Mouse (Mus musculus): Measurements from ENCODE around the gene Lat.

Gene Lat

DNA sequence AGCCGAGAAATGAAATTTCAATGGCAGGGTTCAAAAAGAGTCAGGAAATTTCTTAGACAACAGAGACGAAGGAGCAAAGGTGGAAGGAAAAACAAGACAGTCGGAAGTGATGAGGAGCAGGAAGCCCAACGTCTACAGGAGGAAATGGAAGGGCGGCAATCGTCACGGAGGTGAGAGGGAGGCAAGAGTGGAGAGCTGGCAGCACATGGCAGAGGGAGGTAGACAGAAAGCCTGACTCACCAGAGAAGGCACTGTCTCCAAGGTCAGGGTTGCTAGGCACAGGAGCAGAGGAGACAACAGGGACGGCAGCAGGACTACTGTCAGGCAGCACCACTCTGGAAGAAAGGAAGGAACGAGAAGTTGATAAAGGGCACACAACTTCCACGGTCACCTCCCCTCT is 1.7 kb downstream of the Lat start:
- DNase-seq (ENCODE audit: low spot score in 2 of 2): no peak

DNA sequence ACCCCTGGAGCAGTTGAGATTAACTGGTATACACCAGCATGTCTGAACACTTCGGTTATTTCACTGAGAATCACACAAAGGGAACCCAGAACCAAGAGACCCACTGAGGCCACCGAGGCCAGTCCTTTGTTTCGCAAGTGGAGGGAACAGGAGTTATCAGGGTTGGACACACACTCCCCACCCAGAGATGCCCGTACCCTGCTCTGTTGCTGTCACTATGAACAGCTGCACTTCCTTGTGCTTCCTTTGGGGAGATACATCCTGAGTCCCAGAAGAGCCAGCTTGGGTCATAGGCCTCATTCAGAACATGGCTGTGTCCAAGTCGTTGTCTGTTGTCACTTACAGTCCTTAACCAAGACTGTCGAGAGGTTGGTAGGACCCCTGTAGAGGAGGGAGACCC is 6.3 kb downstream of the Lat start:
- no peak for DNase-seq (ENCODE audit: low spot score in 2 of 2)

DNA sequence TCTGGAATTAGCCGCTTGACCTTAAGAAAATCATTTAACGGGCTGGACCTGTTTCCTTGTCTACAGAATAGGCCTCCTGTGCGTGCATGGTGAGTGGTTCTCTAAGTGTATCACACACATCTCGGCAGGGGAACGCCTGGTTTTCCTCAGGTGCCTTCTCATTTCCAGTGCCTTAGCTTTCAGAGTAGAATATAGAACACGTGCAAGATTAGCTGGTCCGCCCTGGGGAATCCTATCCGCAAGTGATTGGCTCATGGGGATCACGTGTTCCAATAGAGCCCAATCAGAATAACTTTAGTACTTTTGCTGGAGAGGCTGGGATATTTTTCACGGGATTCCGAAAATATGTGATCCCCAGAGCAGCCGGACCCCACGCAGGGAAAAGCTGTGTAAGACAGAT is 10.3 kb downstream of the Lat start:
- no peak for DNase-seq (ENCODE audit: low spot score in 2 of 2)

GRCm38 (mm10) chr7:126358413-126358812 is 11.0 kb downstream of the Lat start:
- DNase-seq (ENCODE audit: low spot score in 2 of 2): no peak

DNA sequence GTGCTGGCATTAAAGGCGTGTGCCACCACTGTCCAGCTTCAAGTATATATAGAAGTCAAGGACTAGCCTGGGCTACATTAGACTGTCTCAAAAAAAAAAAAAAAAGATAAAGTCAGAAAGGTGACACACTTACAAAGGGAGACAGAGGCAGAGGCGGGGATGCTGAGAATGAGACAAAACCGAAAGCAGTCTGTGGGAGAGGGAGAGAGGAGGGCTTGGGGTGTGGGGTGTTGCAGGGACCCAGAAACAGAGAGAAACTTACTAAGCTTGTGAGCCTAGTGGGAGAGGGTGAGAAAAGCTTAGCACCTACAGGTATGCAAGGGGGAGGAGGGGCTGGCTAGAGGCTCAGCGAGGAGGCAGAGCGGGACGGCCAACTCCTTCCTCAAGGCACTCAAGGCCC is 11.5 kb downstream of the Lat start:
- no peak for DNase-seq (ENCODE audit: low spot score in 2 of 2)

DNA sequence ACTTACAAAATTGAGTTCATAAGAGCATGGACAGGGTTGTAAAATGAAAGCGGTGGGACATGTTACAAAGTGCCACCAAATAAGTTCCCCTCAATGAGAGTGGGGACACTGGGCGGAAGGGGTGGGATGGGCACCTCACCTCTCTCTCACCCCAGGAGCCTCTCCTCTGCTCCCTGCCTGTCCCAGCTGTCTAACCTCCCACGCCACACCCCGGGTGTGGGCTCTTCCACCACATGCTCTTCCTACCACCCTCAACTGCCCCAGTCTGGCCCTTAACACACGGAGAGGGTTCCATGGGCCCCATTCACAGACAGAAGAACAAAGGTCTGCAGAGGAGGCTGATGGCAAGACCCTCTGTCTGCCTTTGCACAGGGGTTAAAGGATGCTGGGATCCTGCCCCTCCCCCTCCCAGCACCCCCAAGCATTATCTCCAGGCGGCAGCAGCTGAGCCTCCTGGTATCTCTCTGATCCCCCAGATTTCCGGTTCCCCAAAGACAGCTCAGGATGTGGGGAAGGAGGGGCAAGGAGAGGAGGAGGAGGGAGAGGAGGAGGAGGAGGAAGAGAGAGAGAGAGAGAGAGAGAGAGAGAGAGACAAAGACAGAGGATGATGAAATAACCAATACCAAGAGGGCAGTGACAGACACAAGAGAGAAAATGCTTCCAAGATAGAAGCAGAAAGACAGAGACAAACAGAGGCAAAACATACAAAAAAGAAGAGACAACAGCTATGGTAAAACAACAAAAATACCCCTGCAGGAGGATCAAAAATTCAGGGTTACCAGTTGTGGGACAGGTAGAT is 12.4 kb downstream of the Lat start:
- DNase-seq (ENCODE audit: low spot score in 2 of 2): no peak

GRCm38 (mm10) chr7:126355847-126356597 is 13.3 kb downstream of the Lat start:
- DNase-seq (ENCODE audit: low spot score in 2 of 2): no peak

- no peak for DNase-seq (ENCODE audit: low spot score in 2 of 2)
Measured at GRCm38 (mm10) chr7:126354738-126355614, 14.4 kb downstream of the Lat start.

- no peak for DNase-seq (ENCODE audit: low spot score in 2 of 2)
Measured at GRCm38 (mm10) chr7:126353994-126354365, 15.4 kb downstream of the Lat start.

GRCm38 (mm10) chr7:126353251-126353993 is 15.9 kb downstream of the Lat start:
- no peak for DNase-seq (ENCODE audit: low spot score in 2 of 2)

- no peak for DNase-seq (ENCODE audit: low spot score in 2 of 2)
Measured at GRCm38 (mm10) chr7:126351419-126351951, 17.9 kb downstream of the Lat start.

DNA sequence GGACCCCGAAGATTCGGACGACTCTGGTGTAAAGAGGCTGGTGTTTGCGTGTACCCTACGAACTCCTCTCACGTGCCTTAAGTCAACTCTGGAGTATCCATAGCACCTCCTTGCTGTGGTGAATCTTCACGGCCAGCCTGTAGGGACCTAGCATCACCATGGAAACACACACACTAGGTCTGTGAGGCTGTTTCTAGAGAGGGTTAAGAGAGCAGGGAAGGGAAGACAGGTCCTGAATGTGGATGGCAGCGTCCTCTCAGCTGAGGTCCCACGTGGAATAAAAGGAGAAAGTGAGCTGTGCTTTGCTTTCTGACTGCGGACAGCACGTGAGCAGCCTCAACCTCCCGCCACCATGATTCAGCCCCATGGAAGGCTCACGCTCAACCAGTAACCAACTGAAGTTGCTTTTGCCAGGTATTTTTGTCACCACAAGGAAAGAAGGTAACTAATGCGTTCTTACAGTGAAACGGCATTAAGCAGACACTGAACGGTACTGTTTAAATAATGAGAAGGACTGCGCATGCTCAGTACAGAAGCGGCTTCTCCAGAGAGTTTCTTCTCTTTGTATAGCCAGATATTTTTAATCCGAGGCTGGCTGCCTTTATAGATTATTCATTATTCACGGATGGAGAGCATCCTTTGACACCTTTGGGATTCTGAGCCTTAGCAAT is 18.5 kb downstream of the Lat start:
- DNase-seq (ENCODE audit: low spot score in 2 of 2): no peak

DNA sequence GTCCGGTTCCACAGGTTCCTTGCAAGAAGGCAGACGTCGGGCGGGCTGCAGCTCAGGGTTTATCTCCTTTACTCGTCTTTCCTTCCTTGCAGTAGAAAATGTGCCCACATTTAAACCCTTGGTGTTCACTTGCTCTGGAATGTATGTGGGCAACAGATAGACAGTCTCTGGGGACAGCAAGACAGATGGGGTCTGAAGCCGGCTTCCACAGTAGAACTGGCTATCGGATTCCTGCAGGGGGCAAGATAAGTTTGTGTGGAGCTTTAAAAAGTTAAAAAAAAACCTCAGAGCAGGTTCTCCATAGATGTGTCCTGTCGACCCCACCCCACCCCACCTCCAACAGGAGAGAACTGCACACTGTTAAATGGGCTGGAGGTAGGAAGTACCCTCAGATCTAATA is 21.1 kb downstream of the Lat start:
- DNase-seq (ENCODE audit: low spot score in 2 of 2): no peak

- DNase-seq (ENCODE audit: low spot score in 2 of 2): no peak
Measured at GRCm38 (mm10) chr7:126347098-126347497, 22.3 kb downstream of the Lat start.

DNA sequence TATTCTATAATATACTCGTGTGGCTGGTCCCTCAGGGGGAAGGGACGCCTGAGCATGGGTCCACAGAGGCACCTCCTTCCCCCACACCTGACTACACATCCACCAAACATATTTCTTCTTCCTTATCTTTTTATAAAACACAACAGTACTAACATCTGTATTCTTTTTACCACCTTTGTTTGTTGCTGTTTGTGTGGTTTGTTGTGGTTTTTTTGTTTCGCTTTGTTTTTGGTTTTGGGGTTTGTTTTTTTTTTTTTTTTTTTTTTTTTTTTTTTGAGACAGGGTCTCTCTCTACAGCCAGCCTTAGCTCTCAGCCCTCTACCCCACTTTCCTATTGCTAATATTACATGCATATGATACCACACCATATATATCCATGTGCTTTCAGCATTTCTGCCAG is 23.4 kb downstream of the Lat start:
- no peak for DNase-seq (ENCODE audit: low spot score in 2 of 2)

GRCm38 (mm10) chr7:126345557-126345956 is 23.8 kb downstream of the Lat start:
- DNase-seq (ENCODE audit: low spot score in 2 of 2): no peak

GRCm38 (mm10) chr7:126340896-126341295 is 28.5 kb downstream of the Lat start:
- DNase-seq (ENCODE audit: low spot score in 2 of 2): no peak

GRCm38 (mm10) chr7:126340206-126340618 is 29.2 kb downstream of the Lat start:
- DNase-seq (ENCODE audit: low spot score in 2 of 2): no peak

- no peak for DNase-seq (ENCODE audit: low spot score in 2 of 2)
Measured at GRCm38 (mm10) chr7:126339521-126339971, 29.8 kb downstream of the Lat start.

DNA sequence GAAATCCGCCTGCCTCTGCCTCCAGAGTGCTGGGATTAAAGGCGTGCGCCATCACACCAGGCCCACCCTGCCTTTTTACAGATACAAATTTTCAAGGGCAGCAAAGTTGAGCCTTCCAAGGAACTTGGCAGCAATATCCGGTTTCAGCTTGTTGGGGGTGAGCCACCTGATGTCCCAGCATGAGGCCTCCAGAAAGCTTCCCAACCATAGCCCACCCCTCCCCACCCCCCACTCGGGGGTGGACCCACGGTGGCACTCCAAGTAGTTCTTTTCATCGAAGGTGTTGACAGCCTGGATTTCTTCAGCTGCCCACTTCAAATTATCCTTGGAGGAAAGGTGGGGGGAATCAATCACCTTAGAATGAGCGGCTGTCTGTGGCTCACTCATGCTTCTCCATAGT is 30.5 kb downstream of the Lat start:
- DNase-seq (ENCODE audit: low spot score in 2 of 2): no peak

DNA sequence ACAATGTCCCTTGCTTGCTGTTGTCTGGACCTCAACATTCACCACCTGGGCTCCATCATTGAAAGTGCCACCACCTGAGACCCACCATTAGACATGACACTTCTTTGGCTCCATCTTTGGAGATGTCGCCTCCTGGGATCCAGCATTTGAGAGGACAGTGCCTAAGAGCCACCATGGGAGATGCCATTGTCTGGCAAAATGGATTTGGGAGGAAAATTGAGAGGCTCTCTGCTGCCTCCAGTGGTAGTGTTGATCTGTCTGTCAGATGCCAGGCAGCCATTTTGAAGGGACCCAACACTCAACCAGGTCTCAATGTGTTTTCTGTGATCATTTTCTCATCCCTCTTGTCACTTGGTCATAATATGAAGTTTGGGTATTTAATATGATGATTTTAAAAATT is 33.8 kb downstream of the Lat start:
- no peak for DNase-seq (ENCODE audit: low spot score in 2 of 2)

Measured in natural killer cell, adult 2 months (primary cell).